Mouse (Mus musculus) monocyte, adult 59 days (primary cell): ENCODE results near the gene Rnf152. TPM values are rescaled to one million over a fixed set of nuclear protein-coding genes. Genes with fewer than 3 reads are reported as not detected.

ENCODE experiments used
- total RNA-seq, 2 experiments: library from RNA; stranded (reverse); gene quantifications; one replicate each; pipeline ENCODE4 v1.2.4; 2023

The Rnf152 gene
- total RNA-seq, result under 1 TPM in 1 of 2 experiments, not detected in 1; 0.06 TPM

DNA sequence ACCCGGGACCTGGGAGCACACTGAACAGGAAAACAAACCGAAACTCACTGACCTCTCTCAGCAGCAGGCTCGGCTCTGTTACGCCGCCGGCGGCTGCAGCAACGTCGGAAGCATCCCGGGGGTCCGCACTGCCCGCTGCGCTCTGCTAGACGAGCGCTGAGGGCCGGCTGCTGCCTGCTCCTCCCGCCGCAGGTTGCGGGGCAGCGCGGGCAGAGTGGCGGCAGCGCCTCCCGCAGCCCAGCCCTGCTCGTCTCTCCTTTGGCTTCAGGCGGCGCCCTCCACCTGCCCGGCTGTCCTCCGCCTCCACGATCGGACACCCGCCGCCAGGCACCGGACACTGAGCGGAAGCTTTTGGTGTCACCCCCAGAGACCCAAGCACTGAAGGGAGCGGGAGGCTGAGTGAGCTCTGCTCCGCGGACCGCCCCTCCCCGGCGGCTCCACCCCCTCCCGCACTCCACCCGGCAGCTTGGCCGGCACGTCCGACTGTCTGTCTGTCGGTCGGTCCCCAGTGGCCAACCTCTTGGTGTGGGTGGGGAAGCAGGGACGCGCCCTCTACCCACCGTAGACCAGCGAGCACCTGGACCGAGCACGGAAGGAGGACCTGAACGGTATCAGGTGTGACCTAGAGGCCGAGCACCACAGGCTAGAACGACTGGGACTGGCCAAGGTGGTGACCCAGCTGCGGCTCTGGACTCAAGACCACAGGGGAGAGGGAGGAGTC, at the start of gene Rnf152:
Gene Rnf152, minus strand, starts transcription at position 420 of the 721 bp plus-strand sequence.

